Mouse (Mus musculus) embryonic facial prominence, embryonic 14.5 days (tissue): ENCODE results near the gene Bcar3. TPM values are rescaled to one million over a fixed set of nuclear protein-coding genes. Genes with fewer than 3 reads are reported as not detected.

Experiments
- ATAC-seq: fragments of 200-750 bp; cut with Nextera tagmentation; 2 replicates; pipeline ENCODE4 v1.8.0; 2017; ENCODE audit warnings: low read depth, moderate number of reproducible peaks, moderate TSS enrichment
- DNase-seq: peaks from one replicate; pipeline ENCODE4 v3.0.0-alpha.2; 2015; ENCODE audit warnings: low spot score
- H3K27ac ChIP-seq: fragments of 300-500 bp; sonication (generic); replicated peaks from 2 replicates; pipeline ENCODE4 v1.5.1; 2014; ENCODE audit warnings: low read depth, mild to moderate bottlenecking, low read length, moderate library complexity
- H3K27me3 ChIP-seq: fragments of 300-500 bp; sonication (generic); replicated peaks from 2 replicates; pipeline ENCODE4 v1.6.1; 2014; ENCODE audit warnings: low read length; ENCODE audit not compliant: control insufficient read depth, insufficient read depth
- H3K36me3 ChIP-seq: fragments of 300-500 bp; sonication (generic); 2 replicates; pipeline ENCODE4 v1.6.1; 2014; ENCODE audit warnings: low read length, mixed read lengths; ENCODE audit not compliant: control insufficient read depth, insufficient read depth
- H3K4me1 ChIP-seq: fragments of 300-500 bp; sonication (generic); 2 replicates; pipeline ENCODE4 v1.6.1; 2014; ENCODE audit warnings: antibody characterized with exemption, low read length; ENCODE audit not compliant: control insufficient read depth, insufficient read depth
- H3K4me2 ChIP-seq: fragments of 300-500 bp; sonication (generic); 2 replicates; pipeline ENCODE4 v1.6.1; 2014; ENCODE audit warnings: low read depth, mild to moderate bottlenecking, low read length, moderate library complexity, mixed read lengths
- H3K4me3 ChIP-seq: fragments of 300-500 bp; sonication (generic); 2 replicates; pipeline ENCODE4 v1.5.1; 2014; ENCODE audit warnings: low read depth, mild to moderate bottlenecking, low read length
- H3K9ac ChIP-seq: fragments of 300-500 bp; sonication (generic); 2 replicates; pipeline ENCODE4 v1.6.1; 2014; ENCODE audit warnings: low read depth, mild to moderate bottlenecking, low read length, moderate library complexity, mixed read lengths
- H3K9me3 ChIP-seq: fragments of 300-500 bp; sonication (generic); 2 replicates; pipeline ENCODE4 v1.6.1; 2016; ENCODE audit warnings: low read length; ENCODE audit not compliant: control insufficient read depth
- WGBS: fragments of 180-500 bp; shearing (Covaris S2); extraction: QIAGEN DNeasy Blood & Tissue Kit; methylation state at CpG from one replicate; pipeline ENCODE4 v1.1.7; 2014; 5-methylcytosine and 5-hydroxymethylcytosine counted together
- polyA plus RNA-seq: library from polyadenylated mRNA; unstranded; fragments of >200 nt; fragmentation: Nextera tagmentation; extraction: Ambion mirVana; gene quantifications from 2 replicates; pipeline ENCODE4 v1.2.1, GENCODE M21; 2014

Bcar3 gene
- polyA plus RNA-seq, 1 experiment from 2014 or later: 10.0 TPM

DNA sequence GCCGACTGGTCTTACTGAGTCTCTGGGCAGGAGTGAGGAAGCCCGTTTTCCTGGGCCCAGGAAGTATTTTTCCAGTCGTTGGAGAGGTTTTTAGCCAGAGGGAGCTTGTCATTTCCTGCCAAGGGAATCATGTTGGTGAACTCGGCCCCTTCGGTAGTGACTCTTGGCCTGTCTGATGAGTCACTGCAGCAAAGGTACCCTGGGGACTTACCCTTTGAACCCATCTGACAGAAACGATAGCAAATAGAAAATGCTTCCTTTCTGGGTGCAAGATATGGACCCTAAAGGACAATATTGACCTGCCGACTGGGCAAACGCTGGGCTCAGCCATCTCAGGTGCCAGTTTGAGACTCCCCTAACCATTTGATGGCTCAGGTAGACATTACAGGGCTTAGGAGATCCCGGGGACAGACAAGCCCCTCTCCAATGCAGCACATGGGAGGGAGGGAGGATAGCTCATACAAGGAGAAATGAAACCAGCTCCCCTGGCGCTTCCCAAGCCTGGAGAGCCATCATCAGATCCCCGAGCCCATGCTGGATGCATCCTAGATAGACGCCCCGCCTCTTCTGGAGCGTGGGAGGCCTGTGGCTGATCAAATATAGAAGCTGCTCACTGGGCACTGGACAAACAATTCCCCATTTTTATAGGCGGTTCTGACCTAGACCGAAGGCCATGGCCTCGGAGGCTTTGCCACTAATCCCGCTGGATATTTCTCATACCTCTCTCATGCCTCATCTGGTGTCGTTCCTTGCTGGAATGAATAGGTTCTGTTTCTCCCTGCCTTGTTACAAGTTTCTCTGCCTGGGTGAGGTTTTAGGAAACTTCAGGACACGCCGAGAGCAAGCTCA is 188.2 kb downstream of the Bcar3 start:
- no peak for DNase-seq
- H3K36me3 ChIP-seq: no peaks in the 10 kb centered on the region
- no peak overlapping the region for H3K9ac ChIP-seq
- no peak overlapping the region for H3K27ac ChIP-seq
- H3K4me3 ChIP-seq: no peak overlapping the region
- H3K4me1 ChIP-seq: peaks cover 17% of the 10 kb centered on the region
- no peaks in the 10 kb centered on the region for H3K9me3 ChIP-seq
- WGBS: 52% methylated on average over 21 of the region's 21 CpGs
- ATAC-seq: no peak
- no peaks in the 10 kb centered on the region for H3K27me3 ChIP-seq
- H3K4me2 ChIP-seq: no peak overlapping the region

- WGBS: 26% methylated on average over 14 of the region's 14 CpGs
- no peak for DNase-seq
- 0 out of 2 replicates have a peak overlapping the region, but pooled peaks have one; percentile 30 for H3K9ac ChIP-seq
Measured at GRCm38 (mm10) chr3:122483066-122483782, 189.3 kb downstream of the Bcar3 start.

DNA sequence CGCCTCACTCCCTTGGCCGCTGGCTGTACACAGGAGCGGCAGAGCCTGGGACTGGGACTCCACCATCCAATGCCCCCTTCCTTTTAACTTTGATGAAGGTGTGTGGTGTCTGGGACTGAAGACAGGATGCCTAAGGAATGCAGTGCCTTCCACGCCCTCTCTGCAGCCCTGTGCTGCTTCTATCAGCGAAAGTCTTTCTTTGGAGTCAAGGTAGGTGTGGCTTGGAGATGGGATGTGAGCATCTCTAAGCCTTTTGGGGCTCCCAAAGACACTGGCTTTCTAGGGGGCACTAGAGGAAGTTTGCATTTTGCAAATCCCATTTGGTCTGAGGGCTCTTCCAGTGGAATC is 189.8 kb downstream of the Bcar3 start:
- H3K36me3 ChIP-seq: no peaks in the 10 kb centered on the region
- 0 out of 2 replicates have a peak overlapping the region, but pooled peaks have one; percentile 30 for H3K9ac ChIP-seq
- H3K27me3 ChIP-seq: no peaks in the 10 kb centered on the region
- H3K4me2 ChIP-seq: peak overlapping the region; percentile 31
- no peak for DNase-seq
- H3K27ac ChIP-seq: no peak overlapping the region; the same call in 1 of the 2 replicates
- H3K4me1 ChIP-seq: peaks cover 17% of the 10 kb centered on the region
- H3K9me3 ChIP-seq: no peaks in the 10 kb centered on the region
- no peak for ATAC-seq
- 31% methylated on average over 5 of the region's 5 CpGs for WGBS
- H3K4me3 ChIP-seq: no peak overlapping the region

More at GRCm38 (mm10) chr3:122483066-122483782, 189.3 kb downstream of the Bcar3 start:
- H3K4me1 ChIP-seq: peaks cover 17% of the 10 kb centered on the region
- peak overlapping the region; percentile 49; the same call in 1 of the 2 replicates for H3K27ac ChIP-seq
- H3K4me3 ChIP-seq: no peak overlapping the region
- no peaks in the 10 kb centered on the region for H3K9me3 ChIP-seq
- no peaks in the 10 kb centered on the region for H3K36me3 ChIP-seq
- H3K4me2 ChIP-seq: peak overlapping the region; percentile 31
- H3K27me3 ChIP-seq: no peaks in the 10 kb centered on the region
- ATAC-seq: 0 out of 2 replicates have a peak, but pooled peaks have one; percentile 11

- H3K4me1 ChIP-seq: peaks cover 17% of the 10 kb centered on the region
- no peaks in the 10 kb centered on the region for H3K36me3 ChIP-seq
- DNase-seq: no peak
- H3K27me3 ChIP-seq: no peaks in the 10 kb centered on the region
- 61% methylated on average over 3 of the region's 3 CpGs for WGBS
- H3K27ac ChIP-seq: no peak overlapping the region
- H3K9me3 ChIP-seq: no peaks in the 10 kb centered on the region
- no peak overlapping the region for H3K9ac ChIP-seq
- no peak overlapping the region for H3K4me2 ChIP-seq
- no peak for ATAC-seq
- no peak overlapping the region for H3K4me3 ChIP-seq
Measured at GRCm38 (mm10) chr3:122484301-122484700, 190.4 kb downstream of the Bcar3 start.

- Histone ChIP-seq H3K4me2 (no peak overlapping the region), H3K4me3 (no peak overlapping the region), H3K27me3 (no peaks in the 10 kb centered on the region), H3K36me3 (no peaks in the 10 kb centered on the region), H3K4me1 (peaks cover 15% of the 10 kb centered on the region), H3K27ac (no peak overlapping the region), H3K9me3 (no peaks in the 10 kb centered on the region), H3K9ac (no peak overlapping the region)
- 92% methylated on average over 4 of the region's 4 CpGs for WGBS
- ATAC-seq: no peak
- DNase-seq: no peak
Measured at GRCm38 (mm10) chr3:122485699-122486098, 191.8 kb downstream of the Bcar3 start.

GRCm38 (mm10) chr3:122486193-122486592 is 192.3 kb downstream of the Bcar3 start:
- 68% methylated on average over 4 of the region's 4 CpGs for WGBS
- no peak overlapping the region for H3K4me3 ChIP-seq
- ATAC-seq (no peak), DNase-seq (no peak)
- no peaks in the 10 kb centered on the region for H3K27me3 ChIP-seq
- H3K36me3 ChIP-seq: no peaks in the 10 kb centered on the region
- no peak overlapping the region for H3K9ac ChIP-seq
- no peak overlapping the region for H3K27ac ChIP-seq
- H3K4me1 ChIP-seq: peaks cover 13% of the 10 kb centered on the region
- no peaks in the 10 kb centered on the region for H3K9me3 ChIP-seq
- no peak overlapping the region for H3K4me2 ChIP-seq

- Histone ChIP-seq H3K4me2 (no peak overlapping the region), H3K9ac (no peak overlapping the region), H3K9me3 (no peaks in the 10 kb centered on the region), H3K27me3 (no peaks in the 10 kb centered on the region), H3K4me1 (peaks cover 3% of the 10 kb centered on the region), H3K4me3 (no peak overlapping the region), H3K36me3 (no peaks in the 10 kb centered on the region), H3K27ac (no peak overlapping the region)
- WGBS: 50% methylated on average over 1 of the region's 1 CpGs
- DNase-seq: no peak
- ATAC-seq: no peak
Measured at GRCm38 (mm10) chr3:122488051-122488754, 194.3 kb downstream of the Bcar3 start.

GRCm38 (mm10) chr3:122490574-122490973 is 196.6 kb downstream of the Bcar3 start:
- Histone ChIP-seq H3K9me3 (no peaks in the 10 kb centered on the region), H3K36me3 (no peaks in the 10 kb centered on the region), H3K27me3 (no peaks in the 10 kb centered on the region), H3K9ac (no peak overlapping the region), H3K4me1 (no peaks in the 10 kb centered on the region), H3K27ac (no peak overlapping the region), H3K4me2 (no peak overlapping the region), H3K4me3 (no peak overlapping the region)
- no peak for DNase-seq
- 76% methylated on average over 6 of the region's 6 CpGs for WGBS
- no peak for ATAC-seq
